Mouse (Mus musculus) CH12.LX (cell line): ENCODE results near the gene Zfp523.

Source experiments
- HCFC1 ChIP-seq: IDR thresholded peaks from 2 replicates; pipeline ENCODE4 v1.6.1; 2012; ENCODE audit warnings: low read depth, mild to moderate bottlenecking, inconsistent platforms, low read length, improper control_type of control experiment
- PAX5 ChIP-seq: IDR thresholded peaks from 2 replicates; pipeline ENCODE4 v1.6.1; 2012; ENCODE audit warnings: low read length, inconsistent platforms, mixed read lengths
- POLR2A ChIP-seq: IDR thresholded peaks from 2 replicates; pipeline ENCODE4 v1.6.1; 2011; ENCODE audit warnings: low read depth, mild to moderate bottlenecking, improper control_type of control experiment, low read length
- ZC3H11A ChIP-seq: IDR thresholded peaks from 2 replicates; pipeline ENCODE4 v1.6.1; 2012; ENCODE audit warnings: low read depth, mild to moderate bottlenecking, inconsistent platforms, low read length, improper control_type of control experiment

- TF ChIP-seq ZC3H11A (no peak), PAX5 (no peak), POLR2A (no peak), HCFC1 (no peak)
Measured at GRCm38 (mm10) chr17:28246640-28247039, 69.7 kb downstream of the Zfp523 start.
